Mouse (Mus musculus): ENCODE results near the gene Arhgap24. TPM values are rescaled to one million over a fixed set of nuclear protein-coding genes. Genes with fewer than 3 reads are reported as not detected.

Gene Arhgap24
- polyA plus RNA-seq, 1 experiment, result 152 TPM

- H3K4me1 ChIP-seq (ENCODE audit: control insufficient read depth, insufficient read depth, low read length), result no peaks in the 10 kb centered on the region
- no peak for DNase-seq
- H3K27ac ChIP-seq (ENCODE audit: insufficient read depth, low read depth, low read length), result no peak overlapping the region
- no peaks in the 10 kb centered on the region for H3K27me3 ChIP-seq (replicated peaks; ENCODE audit: control insufficient read depth, insufficient read depth, low read length)
- 84% methylated on average over 8 of the region's 8 CpGs for WGBS
- no peak for TF ChIP-seq POLR2A (IDR thresholded peaks at IDR 0.05; ENCODE audit: low read depth, low read length)
- TF ChIP-seq CTCF (conservative IDR thresholded peaks at IDR 0.05; ENCODE audit: insufficient read depth, insufficient read length, low read depth, low read length), result no peak
- H3K4me3 ChIP-seq (ENCODE audit: insufficient read depth, low read depth, low read length), result no peak overlapping the region
- no peaks in the 10 kb centered on the region for H3K36me3 ChIP-seq (ENCODE audit: control insufficient read depth, insufficient read depth, low read length)
These were observed 465.4 kb downstream of the Arhgap24 start for GRCm38 (mm10) chr5:102946625-102947024.

DNA sequence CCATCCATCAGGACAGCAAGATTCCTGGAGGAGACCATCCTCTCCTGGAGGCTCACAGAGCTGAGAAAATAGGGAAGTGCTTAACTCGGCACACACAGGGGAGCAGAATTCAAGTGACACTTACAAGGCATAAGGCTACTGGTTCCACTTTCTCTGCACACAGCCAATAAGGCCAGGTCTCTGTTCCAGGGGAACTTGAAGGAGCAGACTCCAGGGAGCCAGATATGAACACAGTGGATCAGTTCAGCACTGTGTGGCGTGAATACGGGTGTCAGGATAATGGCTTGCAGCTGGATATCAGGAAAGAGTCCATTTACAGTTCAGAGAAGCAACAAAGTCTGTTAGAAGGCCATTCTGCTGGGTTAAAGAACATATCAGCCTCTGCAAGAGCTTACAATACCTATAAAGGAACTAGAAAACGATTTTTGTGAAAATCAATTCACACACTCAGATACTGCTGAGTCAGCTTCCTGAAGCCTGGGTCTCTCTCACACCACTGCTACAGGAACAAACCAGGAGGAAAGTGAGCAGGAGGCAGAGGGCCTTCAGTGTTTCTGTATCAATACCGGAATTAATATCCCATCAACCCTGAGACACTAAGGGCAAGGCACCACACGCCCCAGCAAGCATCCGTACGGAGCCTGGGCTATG lies 466.0 kb downstream of the Arhgap24 start:
- no peak for TF ChIP-seq POLR2A (IDR thresholded peaks at IDR 0.05; ENCODE audit: low read depth, low read length)
- TF ChIP-seq CTCF (conservative IDR thresholded peaks at IDR 0.05; ENCODE audit: insufficient read depth, insufficient read length, low read depth, low read length), result no peak
- DNase-seq, result no peak
- Histone ChIP-seq H3K4me3 (ENCODE audit: insufficient read depth, low read depth, low read length) (no peak overlapping the region), H3K4me1 (ENCODE audit: control insufficient read depth, insufficient read depth, low read length) (no peaks in the 10 kb centered on the region), H3K36me3 (ENCODE audit: control insufficient read depth, insufficient read depth, low read length) (no peaks in the 10 kb centered on the region), H3K27ac (ENCODE audit: insufficient read depth, low read depth, low read length) (no peak overlapping the region), H3K27me3 (replicated peaks; ENCODE audit: control insufficient read depth, insufficient read depth, low read length) (no peaks in the 10 kb centered on the region)
- 78% methylated on average over 8 of the region's 8 CpGs for WGBS

Data from kidney, adult 2 months (tissue).